Mouse (Mus musculus): ENCODE data around the gene Sbno1.
"Not testable (repeated sequence)": the region's sequence is repeated elsewhere in the genome, so short reads cannot be mapped to it uniquely, and the experiment has no call there.

Sbno1 gene

DNA sequence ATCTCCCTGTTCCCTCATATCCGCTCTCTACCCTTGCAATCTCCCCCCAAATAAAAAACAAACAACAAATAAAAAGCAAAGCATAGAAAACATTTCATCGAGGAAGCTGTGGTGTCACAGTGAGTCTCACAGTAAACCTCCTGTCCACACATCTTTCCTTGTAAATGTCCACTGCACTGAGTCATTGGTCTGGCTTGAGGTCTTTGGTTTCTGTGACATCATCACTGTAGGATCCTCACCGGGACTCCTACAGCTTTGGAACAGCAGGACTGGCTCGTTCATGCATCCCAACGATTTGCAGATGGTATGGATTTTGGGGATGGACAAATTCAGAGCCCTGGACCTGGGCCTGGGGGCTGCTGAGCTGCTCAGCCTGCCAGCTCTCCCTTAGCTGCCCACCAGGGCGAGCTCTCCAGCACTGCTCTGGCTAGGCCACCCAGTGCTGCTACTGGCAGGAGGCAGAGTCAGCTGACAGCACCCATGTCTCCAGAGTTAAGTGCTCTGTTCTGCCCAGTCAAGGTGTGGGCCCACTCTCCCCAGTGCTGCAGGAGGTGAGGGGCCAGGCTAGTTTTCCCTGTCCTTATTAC is 84.0 kb downstream of the Sbno1 start:
- not testable (repeated sequence) for DNase-seq (ENCODE audit: extremely low read depth, low read depth, low spot score)

DNA sequence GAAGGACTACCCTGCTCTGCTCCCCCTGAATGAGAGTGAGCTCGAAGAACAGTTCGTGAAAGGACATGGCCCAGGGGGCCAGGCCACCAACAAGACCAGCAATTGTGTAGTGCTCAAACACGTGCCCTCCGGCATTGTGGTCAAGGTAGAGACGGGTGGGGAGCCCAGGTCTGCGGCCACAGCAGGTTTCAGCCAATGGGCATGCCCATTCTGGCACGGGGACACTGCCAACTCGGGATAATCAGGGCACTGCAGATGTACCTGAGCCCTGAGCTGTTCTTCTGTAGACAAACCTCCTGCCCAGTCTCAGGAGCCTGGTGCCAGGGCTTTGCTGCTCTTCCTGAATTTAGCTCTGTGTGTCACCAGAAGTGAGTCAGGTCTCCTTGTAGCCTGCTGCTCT is 87.0 kb downstream of the Sbno1 start:
- no peak for DNase-seq (ENCODE audit: extremely low read depth, low read depth, low spot score)

DNA sequence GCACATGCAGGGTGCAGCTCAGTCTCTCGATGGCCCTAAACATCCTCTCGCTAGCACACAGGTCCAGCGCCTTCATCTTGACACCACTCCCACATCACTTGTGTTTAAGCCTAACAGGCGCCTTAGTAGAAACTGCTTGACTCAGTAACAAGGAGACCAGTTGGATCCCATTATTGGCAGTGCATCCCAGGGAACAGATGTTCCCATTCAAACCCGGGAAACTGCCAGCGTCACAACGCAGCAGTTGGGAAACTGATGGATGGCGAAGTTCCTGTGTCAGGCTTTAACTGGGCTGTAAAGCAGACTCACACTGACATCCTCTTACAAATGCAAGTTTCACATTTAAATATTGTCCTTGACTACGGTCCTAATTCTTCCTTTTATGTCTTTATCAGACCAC is 87.9 kb downstream of the Sbno1 start:
- DNase-seq (ENCODE audit: extremely low read depth, low read depth, low spot score), result no peak

DNA sequence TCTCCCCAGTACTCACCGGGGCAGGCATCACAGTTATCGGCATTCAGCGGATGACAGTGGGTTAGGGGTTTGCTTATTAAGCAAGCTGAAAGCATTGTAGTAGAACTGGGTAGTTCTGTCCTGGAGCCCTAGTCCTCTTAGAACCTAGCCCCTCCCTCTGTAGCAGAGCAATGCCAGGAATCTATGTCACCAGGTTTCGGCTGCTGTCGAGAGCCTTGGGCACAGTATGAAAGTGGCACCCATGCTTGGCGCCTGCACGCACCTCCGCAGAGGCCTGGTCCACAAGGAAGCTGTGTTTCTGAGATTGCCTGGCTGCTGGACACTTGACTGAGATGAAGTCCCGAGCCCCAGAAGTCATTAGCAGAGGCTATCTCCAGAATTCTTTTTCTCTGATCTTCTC is 88.7 kb downstream of the Sbno1 start:
- no peak for DNase-seq (ENCODE audit: extremely low read depth, low read depth, low spot score)

DNA sequence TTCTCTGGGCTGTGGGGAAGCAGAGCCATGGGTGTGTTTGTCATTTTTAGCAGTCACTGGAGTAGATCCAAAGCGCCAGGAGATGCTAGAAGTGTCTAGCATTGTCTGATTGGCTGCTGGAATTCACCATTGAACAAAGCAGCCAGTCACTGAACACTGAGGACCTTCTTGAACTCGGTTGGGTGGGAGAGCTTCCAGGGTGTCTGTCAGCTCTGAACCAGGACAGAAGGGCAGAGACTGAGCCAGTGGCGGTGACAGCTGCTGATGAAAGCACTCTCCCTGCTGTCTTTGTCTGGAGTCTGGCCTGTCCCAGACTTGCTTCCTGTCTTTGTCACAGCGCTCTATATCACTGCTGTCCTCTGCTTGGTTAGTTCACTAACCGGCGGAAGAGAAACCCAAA is 91.4 kb downstream of the Sbno1 start:
- DNase-seq (ENCODE audit: extremely low read depth, low read depth, low spot score), result no peak

DNA sequence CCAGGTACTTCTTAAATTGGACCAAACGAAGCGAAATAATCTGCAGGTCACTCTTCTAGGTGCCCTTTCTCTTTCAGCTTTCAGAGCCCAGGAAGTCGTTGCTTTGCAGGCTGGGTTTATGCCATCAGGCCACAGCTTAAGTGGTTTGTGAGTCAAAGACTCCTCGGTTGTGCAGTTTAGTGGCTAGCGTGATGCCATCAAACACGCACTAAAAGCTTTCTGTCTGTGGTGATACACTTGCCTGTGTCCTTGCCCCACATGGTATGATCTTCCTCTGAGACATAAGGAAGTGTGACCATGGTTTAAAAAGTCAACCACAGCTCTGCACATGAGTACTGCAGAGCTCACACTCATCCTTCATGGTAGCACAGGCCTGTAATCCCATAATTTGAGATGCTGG is 95.7 kb downstream of the Sbno1 start:
- DNase-seq (ENCODE audit: extremely low read depth, low read depth, low spot score), result no peak

DNA sequence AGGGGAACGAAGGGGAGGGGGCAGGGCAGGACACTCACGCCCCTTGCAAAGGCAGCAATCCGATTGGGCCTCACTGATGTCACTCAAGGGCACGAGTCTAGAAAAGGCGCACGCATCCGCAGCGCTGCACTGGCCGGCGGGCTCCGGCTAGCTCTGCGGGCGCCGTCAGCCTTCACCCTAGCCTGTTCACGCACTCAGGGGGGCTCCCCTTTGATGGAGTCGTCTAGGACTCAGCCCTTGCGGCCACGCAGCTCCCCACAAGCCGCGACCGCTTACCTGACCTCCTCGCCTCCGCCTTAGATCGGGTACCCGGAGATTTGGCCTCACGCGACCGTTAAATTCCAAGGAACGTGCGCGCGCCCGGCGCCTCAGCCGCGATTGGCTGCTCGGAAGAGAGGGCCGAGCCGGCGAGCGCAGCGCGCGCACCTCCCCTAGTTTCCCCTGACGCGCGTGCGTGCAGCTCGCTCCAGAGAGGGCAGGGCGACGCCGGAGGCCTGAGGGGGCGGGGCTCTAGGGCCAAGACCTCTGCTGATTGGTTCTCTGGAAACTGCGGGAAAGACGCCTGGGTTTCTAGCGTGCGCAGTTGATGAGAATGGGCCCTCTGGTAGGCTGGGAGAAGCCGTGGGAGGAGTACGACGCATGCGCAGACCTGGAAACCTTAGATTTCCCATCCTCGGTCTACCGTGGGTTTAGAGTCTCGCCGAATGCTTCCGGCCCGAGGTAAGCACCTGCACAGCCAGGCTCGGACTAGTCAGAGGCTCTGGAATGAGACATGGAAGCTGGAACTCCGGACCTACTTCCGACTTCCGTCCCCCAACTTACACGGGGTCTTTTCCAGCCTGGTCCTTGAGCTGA is 98.1 kb downstream of the Sbno1 start, which contains the start of the genes Mphosph9 and 2810006K23Rik:
TSS of gene Mphosph9 (minus strand) at position 463 of the 855 bp plus-strand sequence.
TSS of gene 2810006K23Rik (plus strand) at position 580 of the 855 bp plus-strand sequence.
- DNase-seq (ENCODE audit: extremely low read depth, low read depth, low spot score), result peak; percentile 94

DNA sequence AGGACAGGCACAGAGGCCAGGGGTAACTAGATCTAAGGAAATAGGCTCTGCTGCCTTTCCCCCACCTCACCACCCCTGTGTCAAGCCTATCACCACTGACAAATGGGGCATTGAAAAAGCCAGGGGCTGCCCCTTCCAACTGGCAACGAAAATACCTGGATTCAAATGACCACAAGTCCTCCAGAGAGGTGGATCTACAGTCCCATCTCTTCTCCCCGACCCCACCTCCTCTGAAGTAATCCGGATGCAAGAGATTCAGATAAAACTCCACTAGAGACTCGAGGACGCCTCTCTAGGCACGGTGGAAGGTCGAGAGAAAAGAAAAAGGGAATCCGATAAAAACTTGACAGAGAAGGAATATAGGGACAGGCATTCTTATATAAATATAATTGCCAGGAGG is 99.0 kb downstream of the Sbno1 start:
- no peak for DNase-seq (ENCODE audit: extremely low read depth, low read depth, low spot score)
